Mouse (Mus musculus) bone marrow, adult 2 months (tissue): Measurements from ENCODE around the gene Zic2.

Experiments
- CTCF ChIP-seq: fragments of 200-500 bp; IDR thresholded peaks from 2 replicates; pipeline ENCODE4 v1.5.1; 2011; ENCODE audit warnings: low read length, control low read depth; ENCODE audit not compliant: control insufficient read depth, insufficient read depth
- POLR2A ChIP-seq: fragments of 200-500 bp; IDR thresholded peaks from 2 replicates; pipeline ENCODE4 v1.6.1; 2011; ENCODE audit warnings: low read depth, mild to moderate bottlenecking, control low read depth, low read length, borderline replicate concordance; ENCODE audit not compliant: control insufficient read depth

GRCm38 (mm10) chr14:122479461-122480109 is 4.3 kb downstream of the Zic2 start:
- TF ChIP-seq CTCF: no peak
- TF ChIP-seq POLR2A: no peak
